Mouse (Mus musculus) olfactory bulb, adult 2 months (tissue): ENCODE measurements around the gene Dennd1a. TPM values are rescaled to one million over a fixed set of nuclear protein-coding genes. Genes with fewer than 3 reads are reported as not detected.
A peak's percentile ranks its signal among the peaks of the same experiment; 100 is the strongest.

ENCODE experiments used
- H3K27ac ChIP-seq: fragments of 200-500 bp; 2 replicates; pipeline ENCODE4 v1.5.1; 2012; ENCODE audit warnings: low read depth, low read length; ENCODE audit not compliant: insufficient read depth
- H3K4me1 ChIP-seq: fragments of 200-500 bp; 2 replicates; pipeline ENCODE4 v1.6.1; 2012; ENCODE audit warnings: low read length; ENCODE audit not compliant: control insufficient read depth, insufficient read depth
- H3K4me3 ChIP-seq: fragments of 200-500 bp; 2 replicates; pipeline ENCODE4 v1.5.1; 2012; ENCODE audit warnings: mild to moderate bottlenecking, low read depth, low read length, moderate library complexity; ENCODE audit not compliant: insufficient read depth
- CTCF ChIP-seq: fragments of 200-500 bp; IDR thresholded peaks from 2 replicates; pipeline ENCODE4 v1.5.1; 2012; ENCODE audit warnings: low read depth, mild to moderate bottlenecking, low read length, moderate library complexity; ENCODE audit not compliant: insufficient read depth
- POLR2A ChIP-seq: fragments of 200-500 bp; IDR thresholded peaks from 2 replicates; pipeline ENCODE4 v1.6.1; 2012; ENCODE audit warnings: mild to moderate bottlenecking, low read depth, low read length, moderate library complexity; ENCODE audit not compliant: insufficient read depth
- WGBS: fragments of 180-500 bp; shearing (Covaris S2); methylation state at CpG from one replicate; pipeline ENCODE4 v1.1.7; 2018; 5-methylcytosine and 5-hydroxymethylcytosine counted together
- polyA plus RNA-seq: library from polyadenylated mRNA; stranded (reverse); fragments of >200 nt; gene quantifications from 2 replicates; pipeline ENCODE4 v1.2.4, GENCODE M21; 2012; ENCODE audit warnings: low replicate concordance; ENCODE audit not compliant: missing spikeins, insufficient read depth, insufficient read length

The Dennd1a gene
- polyA plus RNA-seq, 1 experiment: not detected

DNA sequence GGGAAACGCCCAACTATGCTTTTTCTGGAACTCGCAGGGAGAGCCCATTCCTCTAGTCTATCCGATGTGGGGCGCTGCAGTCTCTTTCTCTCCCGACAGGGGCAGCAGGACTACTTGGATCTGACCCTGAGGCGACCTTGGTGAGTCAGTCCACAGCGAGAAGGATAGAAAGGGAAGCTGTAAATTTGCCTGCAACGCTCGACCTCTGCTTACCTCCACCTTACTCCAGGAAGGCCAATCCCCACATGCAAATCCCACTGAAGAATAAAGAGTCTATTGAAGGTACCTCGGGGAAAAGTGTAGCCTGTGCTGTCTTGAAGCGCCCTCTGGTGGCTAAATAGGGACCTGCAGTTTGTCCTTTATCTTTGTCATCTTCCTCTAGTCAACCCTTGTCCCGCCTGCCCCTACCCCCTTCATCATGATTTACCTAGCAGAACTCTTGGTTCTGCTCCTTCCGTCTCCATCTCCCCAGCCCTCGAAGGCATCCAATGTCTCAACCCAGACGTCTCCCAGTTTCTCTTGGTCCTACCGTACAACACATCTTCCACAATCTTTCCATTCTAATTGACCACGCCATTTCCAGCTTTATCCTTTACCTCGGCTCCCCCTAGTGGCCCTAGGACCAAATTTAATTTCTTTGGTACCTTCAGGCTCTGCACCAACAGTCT lies 515.4 kb downstream of the Dennd1a start:
- Histone ChIP-seq H3K4me3 (peak overlapping the region; percentile 49), H3K4me1 (peaks cover 31% of the 10 kb centered on the region), H3K27ac (peak overlapping the region; percentile 49; the same call in 1 of the 2 replicates)
- TF ChIP-seq POLR2A: no peak
- TF ChIP-seq CTCF: peak; percentile 68
- 1% methylated on average over 18 of the region's 18 CpGs for WGBS

DNA sequence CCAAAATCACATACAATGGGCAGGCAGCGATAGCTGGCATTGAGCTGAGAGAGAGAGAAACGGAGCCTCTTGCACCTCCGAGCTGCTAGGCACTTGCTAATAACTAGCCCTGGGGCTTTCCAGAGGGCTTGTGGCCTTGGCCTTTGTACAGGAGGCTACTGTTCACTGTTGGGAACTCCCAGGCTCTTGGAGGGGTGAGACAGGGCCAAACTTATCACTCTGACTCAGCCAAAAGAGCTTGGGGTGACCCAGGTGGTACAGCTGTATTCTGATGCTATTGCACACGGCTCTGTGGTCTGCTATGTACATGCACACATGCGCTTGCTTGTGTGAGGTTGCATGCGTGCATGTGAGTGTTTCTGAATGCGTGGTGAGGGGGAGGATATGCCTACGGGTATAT lies 517.4 kb downstream of the Dennd1a start:
- H3K4me1 ChIP-seq: peaks cover 50% of the 10 kb centered on the region
- H3K27ac ChIP-seq: no peak overlapping the region
- H3K4me3 ChIP-seq: no peak overlapping the region
- 78% methylated on average over 8 of the region's 8 CpGs for WGBS
- TF ChIP-seq CTCF (no peak), POLR2A (no peak)

DNA sequence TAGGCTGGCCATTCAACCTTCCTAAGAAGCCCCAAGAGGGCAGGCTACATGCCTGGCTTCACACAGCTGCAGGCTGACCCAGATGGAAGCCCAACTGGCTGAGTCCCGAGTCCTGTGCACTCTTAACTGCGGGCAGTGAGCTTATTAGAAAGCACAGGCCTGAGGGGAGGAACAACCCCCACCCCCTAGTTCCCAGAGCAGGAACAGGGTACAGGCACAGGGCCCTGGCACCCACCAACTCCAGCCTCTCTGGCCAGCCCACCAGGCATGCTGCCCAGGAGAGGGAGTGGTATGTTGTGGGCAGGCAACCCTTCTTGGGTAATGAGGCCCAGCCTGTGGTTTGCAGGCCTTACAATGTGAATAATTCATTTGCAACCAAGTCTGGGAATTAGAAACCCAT lies 518.3 kb downstream of the Dennd1a start:
- WGBS: 65% methylated on average over 2 of the region's 2 CpGs
- Histone ChIP-seq H3K4me3 (no peak overlapping the region), H3K27ac (no peak overlapping the region), H3K4me1 (peaks cover 59% of the 10 kb centered on the region)
- TF ChIP-seq POLR2A: no peak
- TF ChIP-seq CTCF: no peak

DNA sequence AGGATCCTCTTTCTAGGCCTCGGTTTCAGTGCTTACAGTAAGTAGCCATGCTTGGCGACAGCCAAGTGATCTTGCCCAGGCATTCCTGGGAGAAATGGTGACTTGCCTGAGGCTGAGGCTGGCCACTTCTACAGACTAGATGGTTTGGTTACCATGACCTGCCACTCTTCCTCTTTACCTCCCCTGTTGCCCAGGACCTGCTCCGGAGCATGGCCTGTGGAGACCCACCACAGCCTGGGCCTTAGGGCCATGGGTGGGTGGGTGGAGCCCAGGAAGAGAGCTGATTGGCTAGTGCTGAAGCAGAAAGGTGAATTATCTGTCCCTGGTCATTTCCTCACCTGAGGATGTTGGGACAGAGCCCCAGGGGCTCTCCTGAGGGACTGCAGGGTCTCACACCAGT lies 519.5 kb downstream of the Dennd1a start:
- H3K4me1 ChIP-seq: peaks cover 61% of the 10 kb centered on the region
- H3K27ac ChIP-seq: peak overlapping the region; percentile 50; the same call in 1 of the 2 replicates
- TF ChIP-seq POLR2A: no peak
- no peak for TF ChIP-seq CTCF
- no peak overlapping the region for H3K4me3 ChIP-seq
- 89% methylated on average over 3 of the region's 3 CpGs for WGBS

DNA sequence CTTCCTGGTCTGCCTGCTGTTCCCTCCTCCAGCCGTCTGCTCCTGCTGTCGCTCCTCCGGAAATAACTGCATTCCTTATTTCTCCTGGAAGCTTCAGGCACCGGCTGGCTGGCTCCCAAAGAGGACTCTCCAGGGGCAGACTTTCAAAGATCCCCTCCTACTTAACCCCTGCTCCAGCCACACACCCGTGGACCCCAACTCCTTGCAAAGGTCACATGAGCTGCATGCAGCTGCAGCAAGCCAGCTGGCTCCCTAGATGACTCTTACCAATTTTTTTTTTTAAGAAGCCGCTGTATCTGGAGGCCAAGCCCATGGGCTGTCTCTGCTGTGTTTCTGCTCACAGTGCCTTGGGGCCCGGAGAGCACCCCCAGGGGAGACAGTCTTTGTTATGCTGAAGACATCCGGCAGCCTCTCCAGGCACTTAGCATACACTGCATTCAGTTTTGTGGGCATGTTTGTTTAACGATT lies 520.1 kb downstream of the Dennd1a start:
- Histone ChIP-seq H3K4me3 (no peak overlapping the region), H3K4me1 (peaks cover 61% of the 10 kb centered on the region), H3K27ac (peak overlapping the region; percentile 50)
- TF ChIP-seq POLR2A (no peak), CTCF (no peak)
- WGBS: 1% methylated on average over 9 of the region's 9 CpGs

DNA sequence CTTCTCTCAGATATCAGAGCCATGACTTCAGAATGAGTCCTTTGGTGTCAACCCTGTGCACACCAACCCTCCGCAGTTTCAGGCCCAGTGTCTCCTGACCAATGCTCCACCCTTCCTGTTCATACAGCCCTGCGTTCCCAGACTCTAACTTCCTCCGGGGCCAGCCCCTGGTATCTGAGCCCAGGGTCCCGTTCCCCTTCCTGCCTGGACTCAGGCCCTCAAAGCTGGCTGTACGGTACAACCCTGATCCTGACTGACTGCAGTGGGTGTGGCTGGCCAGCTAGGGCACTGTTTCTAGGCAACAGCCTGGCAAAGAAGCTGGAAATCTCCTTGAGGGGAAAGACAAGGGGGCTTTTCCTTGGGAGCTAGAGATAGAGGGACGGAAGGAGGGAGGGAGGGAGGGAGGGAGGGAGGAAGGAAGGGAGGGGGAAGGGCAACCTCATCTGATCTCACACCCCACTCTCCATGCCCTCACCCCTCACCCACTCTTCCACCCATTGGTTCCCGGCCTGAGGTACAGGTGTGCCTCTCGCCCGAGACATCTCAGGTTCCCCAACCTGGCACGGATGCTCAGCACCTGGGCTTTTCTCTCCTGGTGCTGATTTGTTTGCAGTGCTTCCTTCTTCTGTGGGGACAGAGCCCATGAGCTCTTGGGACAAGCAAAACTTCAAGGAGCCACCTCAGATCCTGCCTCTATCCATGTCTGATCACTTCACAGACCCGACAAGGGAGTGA lies 521.0 kb downstream of the Dennd1a start:
- Histone ChIP-seq H3K4me1 (peaks cover 62% of the 10 kb centered on the region), H3K4me3 (no peak overlapping the region), H3K27ac (peak overlapping the region; percentile 87)
- WGBS: 48% methylated on average over 11 of the region's 11 CpGs
- no peak for TF ChIP-seq CTCF
- TF ChIP-seq POLR2A: no peak

DNA sequence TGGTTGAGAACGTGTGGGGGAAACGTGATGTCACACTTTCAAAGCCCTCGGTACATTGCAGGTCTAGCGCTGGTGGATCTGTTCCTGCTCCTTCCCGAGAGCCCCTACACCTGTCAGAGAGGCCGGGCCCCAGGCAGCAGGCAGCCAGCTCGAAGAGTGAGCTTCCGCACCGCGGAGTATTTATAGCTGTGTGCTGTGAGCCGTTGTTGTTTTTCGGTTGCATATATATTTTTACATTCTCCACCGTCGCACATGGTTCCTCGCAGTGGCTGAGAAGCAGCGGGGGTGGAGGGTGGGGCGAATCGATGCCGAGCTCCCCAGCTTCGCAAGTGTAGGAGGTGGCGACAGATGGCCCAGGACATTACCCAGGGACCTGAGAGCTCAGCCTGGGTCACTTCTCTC lies 522.1 kb downstream of the Dennd1a start:
- H3K4me1 ChIP-seq: peaks cover 66% of the 10 kb centered on the region
- no peak for TF ChIP-seq CTCF
- peak overlapping the region; percentile 87 for H3K27ac ChIP-seq
- H3K4me3 ChIP-seq: no peak overlapping the region
- 32% methylated on average over 21 of the region's 21 CpGs for WGBS

DNA sequence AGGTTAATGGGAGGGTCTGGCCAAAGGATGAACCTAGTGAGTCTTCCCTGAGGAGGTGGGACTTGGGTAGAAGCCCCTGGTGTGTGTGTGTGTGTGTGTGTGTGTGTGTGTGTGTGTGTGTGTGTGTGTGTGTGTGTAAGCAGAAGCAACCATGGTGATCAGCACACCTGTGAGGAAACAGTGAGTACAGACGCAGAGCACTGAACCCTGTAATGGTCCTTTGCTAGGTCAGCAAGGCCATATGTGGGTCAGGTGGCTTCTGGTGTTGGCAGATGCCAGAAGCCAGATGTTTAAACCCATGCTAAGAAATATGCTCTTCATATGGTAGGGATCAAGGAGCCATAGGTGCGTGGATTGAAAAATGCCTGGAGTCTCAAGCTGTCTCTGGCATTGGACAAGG lies 522.7 kb downstream of the Dennd1a start:
- H3K4me3 ChIP-seq: no peak overlapping the region
- 98% methylated on average over 2 of the region's 2 CpGs for WGBS
- H3K4me1 ChIP-seq: peaks cover 71% of the 10 kb centered on the region
- TF ChIP-seq CTCF: no peak
- peak overlapping the region; percentile 87 for H3K27ac ChIP-seq

DNA sequence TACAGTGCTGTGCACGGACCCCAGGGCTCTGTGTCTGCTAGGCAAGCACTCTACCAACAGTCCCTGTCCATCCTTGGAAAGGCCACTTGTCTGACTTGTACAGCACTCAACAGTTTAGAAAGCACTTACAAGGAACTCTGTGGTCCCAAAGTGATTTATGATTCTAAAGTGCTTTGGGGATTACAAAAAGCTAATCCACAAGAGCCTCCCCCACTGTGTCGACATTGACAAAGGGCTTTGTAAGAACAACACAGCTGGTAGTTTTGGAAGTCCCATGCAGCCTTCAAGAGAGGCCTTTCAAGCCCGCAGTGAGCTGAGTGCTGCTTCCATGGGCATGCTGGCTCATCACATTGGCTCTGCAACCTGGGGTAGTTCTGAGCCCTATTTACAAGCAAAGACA lies 523.6 kb downstream of the Dennd1a start:
- Histone ChIP-seq H3K27ac (0 out of 2 replicates have a peak overlapping the region, but pooled peaks have one; percentile 0), H3K4me3 (no peak overlapping the region), H3K4me1 (peaks cover 69% of the 10 kb centered on the region)
- WGBS: 38% methylated on average over 3 of the region's 3 CpGs
- TF ChIP-seq CTCF (no peak), POLR2A (no peak)
